Mouse (Mus musculus): ENCODE results near the gene Zfp968. TPM values are rescaled to one million over a fixed set of nuclear protein-coding genes. Genes with fewer than 3 reads are reported as not detected.
"Not testable (repeated sequence)": the region's sequence is repeated elsewhere in the genome, so short reads cannot be mapped to it uniquely, and the experiment has no call there.

Gene Zfp968
- total RNA-seq (2021): 1 to 10 TPM; 4.8 to 5.4 TPM
- long read RNA-seq, experiment 1, partial matches to known transcripts: 0 of 1 reads
- long read RNA-seq, experiment 1, other reads (novel, unspliced or antisense): 0 of 1 reads
- long read RNA-seq, experiment 2: 0 reads

DNA sequence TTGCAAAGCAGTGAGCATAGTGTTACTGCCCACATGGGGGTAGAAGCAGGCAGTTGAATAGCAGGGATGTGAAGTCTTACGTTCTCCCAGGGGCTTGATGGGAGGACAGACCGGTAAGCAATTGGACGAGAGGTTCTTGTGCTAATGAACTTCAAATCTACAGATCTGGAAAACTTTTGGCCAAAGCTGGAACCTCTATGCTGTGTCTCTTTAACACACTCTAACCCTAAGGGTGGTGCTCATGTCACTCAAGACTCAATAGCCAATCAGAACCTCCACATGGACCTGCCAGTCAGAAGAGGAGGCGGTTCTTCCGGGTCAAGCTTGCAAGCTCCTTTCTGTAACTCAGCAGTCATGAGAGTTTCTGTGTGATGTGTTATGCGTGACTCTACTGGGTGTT lies at the start of gene Zfp968:
Gene Zfp968 (plus strand): TSS at position 301 of the 400 bp plus-strand sequence.
- DNase-seq (ENCODE audit: low spot score in 2 of 2); intact Hi-C loops (cut with DNase I): not testable (repeated sequence)

GRCm38 (mm10) chr2:175338097-175338496 lies 34.1 kb upstream of the Zfp968 start, which contains the start of gene Gm4631:
TSS of gene Gm4631 (minus strand) at chr2:175338197.
- DNase-seq (ENCODE audit: low spot score in 2 of 2); intact Hi-C loops (cut with DNase I): not testable (repeated sequence)

Other genes starting within 250 kb of the Zfp968 start
- gene Gm14399, start 230.4 kb upstream of the Zfp968 start, total RNA-seq (2021): 10 to 100 TPM; 13.3 to 14.1 TPM
- gene Gm14443, start 196.6 kb upstream of the Zfp968 start, total RNA-seq (2021): 1 to 10 TPM; 3.1 to 3.9 TPM
- gene Gm14391, start 165.5 kb upstream of the Zfp968 start, total RNA-seq (2021): 10 to 100 TPM; 77.3 to 78.5 TPM
- 1 to 10 TPM in 1 of 2 experiments, not detected in 1; 7.4 TPM for gene Gm14440, start 97.3 kb upstream of the Zfp968 start, total RNA-seq (2021)
- 10 to 100 TPM; 41.6 to 42.1 TPM for gene Gm4631, start 34.2 kb upstream of the Zfp968 start, total RNA-seq (2021)
- gene Gm4724, start 63.4 kb downstream of the Zfp968 start, total RNA-seq (2021): 10 to 100 TPM in 1 of 2 experiments, 1 to 10 TPM in 1; 6.6 to 10.3 TPM
- 1 to 10 TPM; 4.3 to 6.2 TPM for gene Zfp965, start 97.5 kb downstream of the Zfp968 start, total RNA-seq (2021)

All from left cerebral cortex, postnatal 14 days (tissue).